Mouse (Mus musculus): ENCODE data around the gene Stx18. TPM values are rescaled to one million over a fixed set of nuclear protein-coding genes. Genes with fewer than 3 reads are reported as not detected.

Gene Stx18
- polyA plus RNA-seq, 1 experiment from 2014 or later, result 27.4 TPM

GRCm38 (mm10) chr5:38137163-38137562 is 98.6 kb downstream of the Stx18 start:
- Histone ChIP-seq H3K4me2 (no peak overlapping the region), H3K9me3 (replicated peaks) (no peaks in the 10 kb centered on the region), H3K27ac (no peak overlapping the region), H3K27me3 (no peaks in the 10 kb centered on the region), H3K9ac (no peak overlapping the region), H3K36me3 (peaks cover 8% of the 10 kb centered on the region; the same call in 1 of the 2 replicates), H3K4me3 (no peak overlapping the region), H3K4me1 (replicated peaks) (no peaks in the 10 kb centered on the region)
- WGBS, result 81% methylated on average over 9 of the region's 9 CpGs
- no peak for ATAC-seq (replicated peaks; ENCODE audit: insufficient number of reproducible peaks, insufficient read depth, low FRiP score, low read depth)

GRCm38 (mm10) chr5:38140893-38141292 is 102.4 kb downstream of the Stx18 start:
- no peak for ATAC-seq (replicated peaks; ENCODE audit: insufficient number of reproducible peaks, insufficient read depth, low FRiP score, low read depth)
- Histone ChIP-seq H3K27ac (no peak overlapping the region), H3K27me3 (no peaks in the 10 kb centered on the region), H3K4me1 (replicated peaks) (no peaks in the 10 kb centered on the region), H3K9me3 (replicated peaks) (no peaks in the 10 kb centered on the region), H3K36me3 (peaks cover 8% of the 10 kb centered on the region; the same call in 1 of the 2 replicates), H3K4me2 (no peak overlapping the region), H3K9ac (no peak overlapping the region), H3K4me3 (no peak overlapping the region)
- WGBS, result 82% methylated on average over 6 of the region's 6 CpGs

DNA sequence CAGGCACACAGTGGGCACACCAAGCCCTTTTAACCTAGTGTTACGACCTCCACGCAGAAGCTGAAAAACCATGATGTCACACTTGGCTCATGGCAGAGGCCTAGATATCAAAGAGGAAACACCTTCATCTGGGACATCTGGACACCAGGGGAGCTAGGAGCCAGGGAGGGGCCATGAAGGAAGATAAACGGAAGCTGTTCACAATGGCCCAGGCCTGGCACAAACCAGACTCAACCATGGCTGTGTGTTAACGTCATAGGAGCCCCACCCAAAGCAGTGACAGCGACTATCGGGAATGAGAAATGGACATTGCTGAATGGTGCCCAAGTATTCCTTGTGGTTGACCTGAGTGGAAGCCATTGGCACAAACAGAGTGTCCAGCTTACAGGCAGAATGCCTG is 108.0 kb downstream of the Stx18 start:
- ATAC-seq (replicated peaks; ENCODE audit: insufficient number of reproducible peaks, insufficient read depth, low FRiP score, low read depth), result peak; percentile 18; the same call in 1 of the 2 replicates
- Histone ChIP-seq H3K9me3 (replicated peaks) (no peaks in the 10 kb centered on the region), H3K4me2 (no peak overlapping the region), H3K27me3 (no peaks in the 10 kb centered on the region), H3K36me3 (no peaks in the 10 kb centered on the region), H3K4me1 (replicated peaks) (no peaks in the 10 kb centered on the region), H3K27ac (no peak overlapping the region), H3K9ac (no peak overlapping the region), H3K4me3 (no peak overlapping the region)
- 76% methylated on average over 6 of the region's 6 CpGs for WGBS

- ATAC-seq (replicated peaks; ENCODE audit: insufficient number of reproducible peaks, insufficient read depth, low FRiP score, low read depth), result no peak
- Histone ChIP-seq H3K4me2 (no peak overlapping the region), H3K27ac (no peak overlapping the region), H3K9ac (no peak overlapping the region), H3K4me3 (no peak overlapping the region), H3K36me3 (no peaks in the 10 kb centered on the region), H3K9me3 (replicated peaks) (no peaks in the 10 kb centered on the region), H3K27me3 (peaks cover 6% of the 10 kb centered on the region; the same call in 1 of the 2 replicates), H3K4me1 (replicated peaks) (no peaks in the 10 kb centered on the region)
- 54% methylated on average over 3 of the region's 3 CpGs for WGBS
Measured at GRCm38 (mm10) chr5:38151264-38151663, 112.7 kb downstream of the Stx18 start.

GRCm38 (mm10) chr5:38152201-38153108 is 113.9 kb downstream of the Stx18 start:
- 79% methylated on average over 10 of the region's 10 CpGs for WGBS
- H3K9me3 ChIP-seq (replicated peaks), result no peaks in the 10 kb centered on the region
- H3K9ac ChIP-seq, result no peak overlapping the region
- peaks cover 16% of the 10 kb centered on the region for H3K27me3 ChIP-seq
- no peak for ATAC-seq (replicated peaks; ENCODE audit: insufficient number of reproducible peaks, insufficient read depth, low FRiP score, low read depth)
- no peak overlapping the region for H3K4me3 ChIP-seq
- H3K4me2 ChIP-seq, result no peak overlapping the region
- H3K36me3 ChIP-seq, result no peaks in the 10 kb centered on the region
- H3K4me1 ChIP-seq (replicated peaks), result no peaks in the 10 kb centered on the region
- no peak overlapping the region for H3K27ac ChIP-seq

DNA sequence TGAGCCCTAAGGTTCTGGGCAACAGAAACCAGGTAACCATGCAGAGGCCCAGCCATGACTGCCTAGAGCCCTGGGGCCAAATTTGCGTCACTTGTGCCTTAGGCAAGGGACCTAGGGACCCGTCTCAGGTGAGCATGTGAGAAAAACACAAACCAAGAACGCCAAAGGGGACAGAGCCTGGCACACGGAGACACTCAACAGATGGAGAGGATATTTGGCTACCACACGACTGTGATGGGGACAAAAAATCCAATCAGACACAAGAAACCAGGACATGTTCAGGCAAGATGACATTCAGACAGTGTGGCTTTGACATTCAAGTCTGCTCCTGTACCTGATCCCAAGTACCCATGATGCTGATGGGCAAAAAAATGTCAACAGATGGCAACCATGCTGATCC is 115.1 kb downstream of the Stx18 start:
- no peak for ATAC-seq (replicated peaks; ENCODE audit: insufficient number of reproducible peaks, insufficient read depth, low FRiP score, low read depth)
- H3K4me3 ChIP-seq, result no peak overlapping the region
- H3K36me3 ChIP-seq, result no peaks in the 10 kb centered on the region
- no peaks in the 10 kb centered on the region for H3K9me3 ChIP-seq (replicated peaks)
- H3K4me1 ChIP-seq (replicated peaks), result peaks cover 1% of the 10 kb centered on the region
- 82% methylated on average over 5 of the region's 5 CpGs for WGBS
- H3K27me3 ChIP-seq, result peaks cover 28% of the 10 kb centered on the region
- no peak overlapping the region for H3K4me2 ChIP-seq
- no peak overlapping the region for H3K27ac ChIP-seq
- H3K9ac ChIP-seq, result no peak overlapping the region

DNA sequence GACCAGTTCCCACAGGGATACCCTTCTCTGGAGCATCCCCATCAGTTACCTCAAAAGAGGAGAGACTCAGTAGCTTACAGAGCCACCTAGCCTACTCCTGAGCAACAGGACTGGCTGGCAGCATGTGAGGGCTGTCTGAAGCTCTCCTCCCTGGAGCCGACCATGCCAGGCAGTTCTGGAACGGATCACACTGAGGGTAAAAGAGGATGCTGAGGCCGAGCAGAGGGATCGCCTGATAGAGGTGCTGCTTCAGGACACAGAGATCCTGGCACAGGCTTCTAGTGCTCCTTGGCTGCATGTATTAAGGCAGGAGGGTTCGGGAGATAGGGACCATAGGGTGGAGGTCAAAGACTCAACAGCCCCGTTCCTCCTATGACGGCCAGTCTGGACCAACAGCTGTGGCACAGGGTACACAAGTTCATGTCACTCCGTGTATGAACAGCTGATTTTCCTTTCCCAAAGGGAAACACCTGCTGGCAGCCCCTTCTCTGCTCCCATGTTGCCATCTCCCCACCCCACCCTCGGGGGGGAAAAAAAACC is 119.0 kb downstream of the Stx18 start:
- 65% methylated on average over 9 of the region's 9 CpGs for WGBS
- Histone ChIP-seq H3K4me2 (no peak overlapping the region), H3K27me3 (peaks cover 67% of the 10 kb centered on the region), H3K36me3 (no peaks in the 10 kb centered on the region), H3K27ac (no peak overlapping the region), H3K4me1 (replicated peaks) (peaks cover 14% of the 10 kb centered on the region), H3K9ac (no peak overlapping the region), H3K4me3 (no peak overlapping the region), H3K9me3 (replicated peaks) (no peaks in the 10 kb centered on the region)
- ATAC-seq (replicated peaks; ENCODE audit: insufficient number of reproducible peaks, insufficient read depth, low FRiP score, low read depth), result no peak

GRCm38 (mm10) chr5:38158501-38158946 is 120.0 kb downstream of the Stx18 start:
- no peaks in the 10 kb centered on the region for H3K36me3 ChIP-seq
- peak overlapping the region; percentile 98 for H3K4me2 ChIP-seq
- peak overlapping the region; percentile 77 for H3K4me3 ChIP-seq
- H3K4me1 ChIP-seq (replicated peaks), result peaks cover 14% of the 10 kb centered on the region
- ATAC-seq (replicated peaks; ENCODE audit: insufficient number of reproducible peaks, insufficient read depth, low FRiP score, low read depth), result no peak
- H3K9ac ChIP-seq, result peak overlapping the region; percentile 67
- WGBS, result 5% methylated on average over 17 of the region's 17 CpGs
- H3K27ac ChIP-seq, result no peak overlapping the region
- peaks cover 73% of the 10 kb centered on the region for H3K27me3 ChIP-seq
- H3K9me3 ChIP-seq (replicated peaks), result no peaks in the 10 kb centered on the region

- peaks cover 77% of the 10 kb centered on the region for H3K27me3 ChIP-seq
- H3K9ac ChIP-seq, result peak overlapping the region; percentile 67
- ATAC-seq (replicated peaks; ENCODE audit: insufficient number of reproducible peaks, insufficient read depth, low FRiP score, low read depth), result peak; percentile 74
- no peaks in the 10 kb centered on the region for H3K9me3 ChIP-seq (replicated peaks)
- under 1% methylated on average over 76 of the region's 79 CpGs for WGBS
- peak overlapping the region; percentile 98 for H3K4me2 ChIP-seq
- H3K4me1 ChIP-seq (replicated peaks), result peaks cover 14% of the 10 kb centered on the region
- no peaks in the 10 kb centered on the region for H3K36me3 ChIP-seq
- H3K4me3 ChIP-seq, result peak overlapping the region; percentile 77
- no peak overlapping the region for H3K27ac ChIP-seq
Measured at GRCm38 (mm10) chr5:38158947-38159633, 120.5 kb downstream of the Stx18 start.

DNA sequence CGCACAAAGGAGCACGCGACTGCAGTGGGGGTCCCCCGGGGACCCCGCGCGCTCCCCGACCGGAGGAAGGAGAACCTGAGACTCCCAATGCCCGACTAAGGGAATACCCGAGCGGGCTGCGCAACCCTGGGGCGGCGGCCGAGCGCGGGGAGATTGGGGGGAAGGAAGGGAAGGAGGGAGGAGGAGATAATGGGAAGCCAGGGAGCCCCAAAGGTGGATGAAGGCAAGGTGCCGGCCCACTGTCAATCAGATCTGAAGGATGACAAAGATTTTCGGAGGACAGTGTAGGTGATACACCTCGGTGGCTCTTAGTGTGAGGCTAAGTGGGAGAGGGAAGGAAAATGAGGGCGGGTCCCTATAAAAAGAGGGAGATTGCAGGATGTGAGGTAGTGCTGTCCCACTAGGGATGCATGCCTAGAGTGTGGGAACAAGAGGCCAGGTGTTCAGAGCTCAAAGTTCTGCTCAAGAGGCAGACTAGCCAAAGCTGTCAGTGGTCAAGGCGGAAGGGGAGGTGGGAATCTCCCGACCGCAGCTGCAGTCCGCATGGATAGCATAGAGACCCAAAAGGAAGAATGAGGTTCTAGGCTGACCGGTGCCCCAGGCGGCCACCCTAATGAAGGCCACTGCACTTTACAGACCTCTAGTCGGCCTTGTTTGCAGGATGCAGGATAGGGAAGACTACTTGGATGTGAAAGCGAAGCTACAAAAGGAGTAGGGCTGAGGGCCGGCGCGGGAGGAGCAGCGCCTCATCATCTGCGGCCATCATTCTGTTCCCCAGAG is 121.3 kb downstream of the Stx18 start, which contains the start of gene Nsg1:
Nsg1 (minus strand) TSS at position 274 of the 780 bp plus-strand sequence.
- peak within 1 kb of the TSS; percentile 77 for H3K4me3 ChIP-seq
- H3K27me3 ChIP-seq, result peaks cover 78% of the 10 kb centered on the region
- H3K9ac ChIP-seq, result peak within 1 kb of the TSS; percentile 67
- WGBS, result 10% methylated on average over 35 of the region's 35 CpGs
- ATAC-seq (replicated peaks; ENCODE audit: insufficient number of reproducible peaks, insufficient read depth, low FRiP score, low read depth), result no peak
- H3K4me1 ChIP-seq (replicated peaks), result peaks cover 14% of the 10 kb centered on the region
- H3K36me3 ChIP-seq, result no peaks in the 10 kb centered on the region
- no peak within 1 kb of the TSS for H3K27ac ChIP-seq
- H3K4me2 ChIP-seq, result peak within 1 kb of the TSS; percentile 98
- no peaks in the 10 kb centered on the region for H3K9me3 ChIP-seq (replicated peaks)

Data from heart, embryonic 15.5 days (tissue).